Mouse (Mus musculus) kidney, postnatal 0 days (tissue): ENCODE results near the gene Rab40c. TPM values are rescaled to one million over a fixed set of nuclear protein-coding genes. Genes with fewer than 3 reads are reported as not detected.

Experiments used
- ATAC-seq: fragments of 200-750 bp; cut with Nextera tagmentation; replicated peaks from 2 replicates; pipeline ENCODE4 v1.8.0; 2017; ENCODE audit warnings: low read depth, moderate number of reproducible peaks, moderate TSS enrichment, moderate library complexity; ENCODE audit not compliant: low FRiP score
- DNase-seq: peaks from one replicate; pipeline ENCODE4 v3.0.0-alpha.2; 2016; ENCODE audit warnings: low spot score
- H3K27ac ChIP-seq: fragments of 300-500 bp; sonication (generic); 2 replicates; pipeline ENCODE4 v1.5.1; 2014; ENCODE audit warnings: mild to moderate bottlenecking
- H3K27me3 ChIP-seq: fragments of 300-500 bp; sonication (generic); 2 replicates; pipeline ENCODE4 v1.6.1; 2014; ENCODE audit warnings: low read length, mixed read lengths; ENCODE audit not compliant: insufficient read depth
- H3K36me3 ChIP-seq: fragments of 300-500 bp; sonication (generic); 2 replicates; pipeline ENCODE4 v1.6.1; 2014; ENCODE audit warnings: low read length, mixed read lengths; ENCODE audit not compliant: insufficient read depth
- H3K4me1 ChIP-seq: fragments of 300-500 bp; sonication (generic); replicated peaks from 2 replicates; pipeline ENCODE4 v1.6.1; 2014; ENCODE audit warnings: antibody characterized with exemption, low read length, mixed read lengths; ENCODE audit not compliant: insufficient read depth
- H3K4me2 ChIP-seq: fragments of 300-500 bp; sonication (generic); 2 replicates; pipeline ENCODE4 v1.6.1; 2014; ENCODE audit warnings: mild to moderate bottlenecking, low read length, moderate library complexity, mixed read lengths
- H3K4me3 ChIP-seq: fragments of 300-500 bp; sonication (generic); replicated peaks from 2 replicates; pipeline ENCODE4 v1.5.1; 2014; ENCODE audit warnings: low read depth, low read length
- H3K9ac ChIP-seq: fragments of 300-500 bp; sonication (generic); 2 replicates; pipeline ENCODE4 v1.6.1; 2014; ENCODE audit warnings: low read depth, low read length
- H3K9me3 ChIP-seq: fragments of 300-500 bp; sonication (generic); replicated peaks from 2 replicates; pipeline ENCODE4 v1.6.1; 2016; ENCODE audit warnings: low read length, inconsistent platforms, mixed read lengths
- CTCF ChIP-seq: IDR thresholded peaks from 2 replicates; pipeline ENCODE4 v1.5.1; 2016; ENCODE audit warnings: antibody characterized with exemption, low read depth, mild to moderate bottlenecking, moderate library complexity
- WGBS: fragments of 180-500 bp; shearing (Covaris S2); extraction: QIAGEN DNeasy Blood & Tissue Kit; methylation state at CpG from one replicate; pipeline ENCODE4 v1.1.7; 2014; 5-methylcytosine and 5-hydroxymethylcytosine counted together
- polyA plus RNA-seq: library from polyadenylated mRNA; unstranded; fragments of >200 nt; fragmentation: Nextera tagmentation; extraction: Ambion mirVana; gene quantifications from 2 replicates; pipeline ENCODE4 v1.2.1, GENCODE M21; 2015

Rab40c gene
- 20.4 and 22.1 TPM in 2 replicates for polyA plus RNA-seq

GRCm38 (mm10) chr17:25919144-25919785 is at the start of gene Rab40c:
Gene Rab40c (minus strand): TSS chr17:25919727.
- Histone ChIP-seq H3K27ac (peak within 1 kb of the TSS; percentile 95), H3K9ac (peak within 1 kb of the TSS; percentile 95), H3K4me2 (peak within 1 kb of the TSS; percentile 94), H3K9me3 (no peaks in the 10 kb centered on the region), H3K36me3 (no peaks in the 10 kb centered on the region; the same call in 1 of the 2 replicates), H3K4me1 (peaks cover 7% of the 10 kb centered on the region), H3K4me3 (peak within 1 kb of the TSS; percentile 97), H3K27me3 (no peaks in the 10 kb centered on the region)
- peak; percentile 42 for DNase-seq
- ATAC-seq: peak; percentile 5
- TF ChIP-seq CTCF: no peak
- WGBS: under 1% methylated on average over 48 of the region's 78 CpGs

GRCm38 (mm10) chr17:25968176-25968575 is 48.6 kb upstream of the Rab40c start:
- ATAC-seq: peak; percentile 72; the same call in 1 of the 2 replicates

DNA sequence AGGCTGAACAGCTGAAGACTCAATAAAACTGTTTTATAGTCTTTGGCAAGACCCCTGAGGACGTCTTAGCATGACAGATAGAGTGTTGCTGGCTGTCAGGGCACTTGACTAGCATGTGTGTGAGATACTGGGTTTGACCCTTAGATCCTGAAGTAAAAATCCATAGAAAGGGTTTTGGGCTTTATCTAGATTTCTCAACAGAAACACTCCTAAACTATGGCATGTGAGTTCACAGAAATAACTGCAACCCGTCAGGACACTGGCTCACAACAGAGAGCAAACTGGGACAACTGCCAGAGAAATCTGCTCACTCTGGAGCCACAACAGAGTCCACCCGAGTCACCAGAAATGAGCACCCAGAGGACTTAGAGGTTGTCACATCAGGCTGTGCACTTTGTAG is 48.1 kb upstream of the Rab40c start:
- no peak overlapping the region for H3K27ac ChIP-seq
- ATAC-seq: no peak
- DNase-seq: peak; percentile 69

More at GRCm38 (mm10) chr17:25968176-25968575, 48.6 kb upstream of the Rab40c start:
- H3K27me3 ChIP-seq: no peaks in the 10 kb centered on the region
- 0 out of 2 replicates have a peak, but pooled peaks cover 12% of the 10 kb centered on the region for H3K4me1 ChIP-seq
- no peak overlapping the region for H3K4me2 ChIP-seq
- H3K27ac ChIP-seq: no peak overlapping the region
- WGBS: 61% methylated on average over 1 of the region's 1 CpGs
- H3K4me3 ChIP-seq: no peak overlapping the region
- H3K36me3 ChIP-seq: no peaks in the 10 kb centered on the region
- no peak overlapping the region for H3K9ac ChIP-seq
- no peak for TF ChIP-seq CTCF
- H3K9me3 ChIP-seq: no peaks in the 10 kb centered on the region
- DNase-seq: peak; percentile 34

DNA sequence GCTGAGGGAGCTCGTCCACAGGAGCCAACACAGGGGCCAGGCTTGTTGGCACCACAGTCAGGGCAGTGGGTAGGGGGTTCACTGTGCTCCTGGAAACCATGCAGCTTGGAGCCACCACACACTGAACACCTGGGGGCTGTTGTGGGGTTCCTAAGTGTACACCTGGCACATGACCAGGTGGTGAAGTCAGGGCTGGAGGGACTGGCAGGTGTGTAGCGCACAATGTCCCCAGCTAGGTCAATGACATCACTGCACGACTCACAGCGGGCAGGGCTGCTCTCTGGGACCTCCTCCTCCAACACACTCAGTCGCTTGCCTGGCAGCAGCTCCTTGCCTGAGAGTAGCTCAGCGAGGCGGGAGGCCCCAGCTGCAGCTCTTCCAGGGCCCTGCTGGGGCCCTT is 44.7 kb upstream of the Rab40c start:
- no peak for TF ChIP-seq CTCF

More for the DNA sequence above, 48.1 kb upstream of the Rab40c start:
- H3K9me3 ChIP-seq: no peaks in the 10 kb centered on the region
- H3K4me3 ChIP-seq: no peak overlapping the region
- H3K36me3 ChIP-seq: no peaks in the 10 kb centered on the region
- H3K27me3 ChIP-seq: no peaks in the 10 kb centered on the region
- no peak for TF ChIP-seq CTCF
- no peak overlapping the region for H3K4me2 ChIP-seq
- H3K9ac ChIP-seq: no peak overlapping the region
- 35% methylated on average over 3 of the region's 3 CpGs for WGBS
- 0 out of 2 replicates have a peak, but pooled peaks cover 12% of the 10 kb centered on the region for H3K4me1 ChIP-seq

DNA sequence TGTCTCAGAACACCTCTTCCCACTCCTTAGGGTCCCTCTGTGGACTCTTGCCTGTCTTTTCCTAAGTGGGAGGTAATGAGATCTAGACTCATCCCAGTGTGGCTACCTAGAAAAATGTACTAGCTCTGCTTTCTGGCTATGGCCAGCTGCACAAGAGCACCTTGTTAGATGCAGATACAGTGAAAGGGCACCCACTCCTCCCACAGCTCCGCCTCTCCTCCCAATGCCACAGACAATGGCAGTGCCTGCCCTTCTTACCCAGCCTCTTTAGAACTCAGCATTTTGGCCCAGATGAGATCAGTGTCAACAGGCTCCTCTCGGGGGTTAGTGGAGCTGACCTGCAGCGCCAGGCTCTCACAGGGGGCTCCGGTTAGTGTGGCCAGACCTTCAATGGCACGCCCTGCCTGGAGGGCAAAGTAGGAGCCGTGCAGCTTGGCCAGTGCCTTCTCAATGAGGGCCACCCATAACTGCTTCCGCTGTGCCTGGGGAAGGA is 42.9 kb upstream of the Rab40c start:
- DNase-seq: no peak
- ATAC-seq: no peak
- Histone ChIP-seq H3K4me1 (0 out of 2 replicates have a peak, but pooled peaks cover 5% of the 10 kb centered on the region), H3K4me2 (no peak overlapping the region), H3K9ac (no peak overlapping the region), H3K27me3 (no peaks in the 10 kb centered on the region), H3K4me3 (no peak overlapping the region), H3K27ac (no peak overlapping the region), H3K36me3 (peaks cover 16% of the 10 kb centered on the region; the same call in 1 of the 2 replicates), H3K9me3 (no peaks in the 10 kb centered on the region)
- 89% methylated on average over 7 of the region's 7 CpGs for WGBS
- no peak for TF ChIP-seq CTCF

More for the DNA sequence above, 44.7 kb upstream of the Rab40c start:
- Histone ChIP-seq H3K4me1 (0 out of 2 replicates have a peak, but pooled peaks cover 12% of the 10 kb centered on the region), H3K9me3 (no peaks in the 10 kb centered on the region), H3K27me3 (no peaks in the 10 kb centered on the region), H3K4me3 (no peak overlapping the region), H3K27ac (no peak overlapping the region), H3K9ac (no peak overlapping the region), H3K4me2 (no peak overlapping the region), H3K36me3 (peaks cover 9% of the 10 kb centered on the region; the same call in 1 of the 2 replicates)
- DNase-seq (no peak), ATAC-seq (0 out of 2 replicates have a peak, but pooled peaks have one; percentile 12)
- WGBS: 84% methylated on average over 7 of the region's 7 CpGs

GRCm38 (mm10) chr17:25961566-25961965 is 42.0 kb upstream of the Rab40c start:
- Histone ChIP-seq H3K27ac (no peak overlapping the region), H3K9me3 (no peaks in the 10 kb centered on the region), H3K9ac (no peak overlapping the region), H3K27me3 (no peaks in the 10 kb centered on the region), H3K4me1 (no peaks in the 10 kb centered on the region), H3K4me2 (no peak overlapping the region), H3K36me3 (peaks cover 16% of the 10 kb centered on the region; the same call in 1 of the 2 replicates), H3K4me3 (no peak overlapping the region)
- no peak for DNase-seq
- TF ChIP-seq CTCF: no peak
- WGBS: 94% methylated on average over 5 of the region's 5 CpGs
- no peak for ATAC-seq
